8 mouse cellular contexts compared by ENCODE assay signal in genomic region chr10:99286787-99287186, GRCm38 (mm10). TPM values are rescaled to one million over a fixed set of nuclear protein-coding genes. Genes with fewer than 3 reads are reported as not detected.
A peak's percentile ranks its signal among the peaks of the same experiment; 100 is the strongest.
DNase-seq lines count a peak whose midpoint lies in the region; ATAC-seq and TF ChIP-seq lines count a peak whose summit lies in the region.

No protein-coding gene starts in this region.

- H3K36me3 ChIP-seq in liver, adult 2 months (ENCODE audit: control insufficient read depth, insufficient read depth, low read length) = no peaks in the 10 kb centered on the region
- no peaks in the 10 kb centered on the region for H3K36me3 ChIP-seq in heart, postnatal 0 days (replicated peaks; ENCODE audit: control insufficient read depth, insufficient read depth, low read length)
- no peaks in the 10 kb centered on the region for H3K36me3 ChIP-seq in liver, embryonic 16.5 days (ENCODE audit: control insufficient read depth, insufficient read depth)

- 13% methylated on average over 17 of the region's 17 CpGs for WGBS in liver, adult 2 months
- 5% methylated on average over 17 of the region's 17 CpGs for whole genome bisulfite sequencing in heart, postnatal 0 days
- 16% methylated on average over 17 of the region's 17 CpGs for WGBS in liver, embryonic 16.5 days (ENCODE audit: insufficient replicate concordance)

- H3K79me2 ChIP-seq in liver, adult 2 months (ENCODE audit: control insufficient read depth, insufficient read depth, low read length) = no peaks in the 10 kb centered on the region

- peak overlapping the region; percentile 37 for H3K4me2 ChIP-seq in heart, postnatal 0 days (ENCODE audit: low read depth, low read length)
- peak overlapping the region; percentile 46 for H3K4me2 ChIP-seq in liver, embryonic 16.5 days (ENCODE audit: low read depth, low read length)

- TF ChIP-seq POLR2A in liver, adult 2 months (IDR thresholded peaks at IDR 0.05; ENCODE audit: extremely low read depth, insufficient read depth, low read length) = no peak

- no peak overlapping the region for H3K4me3 ChIP-seq in liver, adult 2 months (ENCODE audit: insufficient read depth, low read depth, low read length)
- H3K4me3 ChIP-seq in heart, postnatal 0 days (ENCODE audit: low read depth, low read length) = peak overlapping the region; percentile 12
- H3K4me3 ChIP-seq in liver, embryonic 16.5 days (ENCODE audit: low read depth, low read length) = peak overlapping the region; percentile 29; the same call in 1 of the 2 replicates

- peak; percentile 70 for ATAC-seq in heart, postnatal 0 days (ENCODE audit: insufficient read depth, low read depth)
- no peak for ATAC-seq in liver, embryonic 16.5 days (ENCODE audit: low read depth)

- no peak overlapping the region for H3K27ac ChIP-seq in liver, adult 2 months (replicated peaks; ENCODE audit: insufficient read depth, low read depth, low read length)
- H3K27ac ChIP-seq in heart, postnatal 0 days (ENCODE audit: low read depth) = peak overlapping the region; percentile 59
- H3K27ac ChIP-seq in liver, embryonic 16.5 days (ENCODE audit: low read length) = no peak overlapping the region

- no peaks in the 10 kb centered on the region for H3K27me3 ChIP-seq in liver, adult 2 months (ENCODE audit: control insufficient read depth, insufficient read depth, low read length)
- H3K27me3 ChIP-seq in heart, postnatal 0 days (ENCODE audit: control insufficient read depth, insufficient read depth, low read length) = no peaks in the 10 kb centered on the region
- H3K27me3 ChIP-seq in liver, embryonic 16.5 days (ENCODE audit: control insufficient read depth, insufficient read depth, low read depth, low read length) = no peaks in the 10 kb centered on the region

- no peak for TF ChIP-seq EP300 in heart, postnatal 0 days (IDR thresholded peaks at IDR 0.05; ENCODE audit: low read depth)

- no peak for TF ChIP-seq CTCF in liver, adult 2 months (IDR thresholded peaks at IDR 0.05; ENCODE audit: low read depth, low read length)
- TF ChIP-seq CTCF in heart, postnatal 0 days (IDR thresholded peaks at IDR 0.05; ENCODE audit: low read depth) = no peak

- no peak overlapping the region for H3K9ac ChIP-seq in liver, adult 2 months (ENCODE audit: low read depth, low read length)
- H3K9ac ChIP-seq in heart, postnatal 0 days (replicated peaks; ENCODE audit: low read depth, low read length) = 0 out of 2 replicates have a peak overlapping the region, but pooled peaks have one; percentile 1
- no peak overlapping the region for H3K9ac ChIP-seq in liver, embryonic 16.5 days (ENCODE audit: low read depth, low read length)

- no peaks in the 10 kb centered on the region for H3K9me3 ChIP-seq in heart, postnatal 0 days (replicated peaks; ENCODE audit: control insufficient read depth, low read length)
- no peaks in the 10 kb centered on the region for H3K9me3 ChIP-seq in liver, embryonic 16.5 days (replicated peaks; ENCODE audit: control insufficient read depth, low read length)

- DNase-seq in liver, adult 2 months (ENCODE audit: extremely low read depth, low read depth, low spot score) = peak; percentile 30
- DNase-seq in liver = no peak
- DNase-seq in cerebellum, postnatal 36 days = peak; percentile 31 to 40
- DNase-seq in heart, postnatal 0 days (ENCODE audit: low spot score) = peak; percentile 77
- DNase-seq in testis, postnatal 14 days (ENCODE audit: low spot score) = peak; percentile 75
- DNase-seq in frontal cortex, postnatal 25 days (ENCODE audit: low spot score in 2 of 2) = no peak
- no peak for DNase-seq in right cerebral cortex, postnatal 4 days

- H3K4me1 ChIP-seq in liver, adult 2 months (ENCODE audit: control insufficient read depth, insufficient read depth, low read length) = peaks cover 7% of the 10 kb centered on the region; the same call in 1 of the 2 replicates
- H3K4me1 ChIP-seq in heart, postnatal 0 days (ENCODE audit: control insufficient read depth, insufficient read depth) = peaks cover 12% of the 10 kb centered on the region
- H3K4me1 ChIP-seq in liver, embryonic 16.5 days (ENCODE audit: control insufficient read depth, low read depth, low read length) = no peaks in the 10 kb centered on the region

RNA-seq across cellular contexts. Expression of gene Dusp6, which starts 23.8 kb away (rescaled TPM):
- total RNA-seq in liver, adult 2 months (2014; rRNA removed) = 29.3 and 29.9 TPM in 2 replicates
- polyA plus RNA-seq in liver, adult 2 months (2012; rRNA removed) = 45.5 and 48.4 TPM in 2 replicates
- 59.8 and 73.6 TPM in 2 replicates for total RNA-seq in heart, postnatal 0 days (2014; rRNA removed; ENCODE audit: low replicate concordance)
- polyA plus RNA-seq in heart, postnatal 0 days (2015; fragmentation: Nextera tagmentation; extraction: Ambion mirVana) = 23.2 and 25.8 TPM in 2 replicates
- polyA plus RNA-seq in liver, embryonic 16.5 days (2015; fragmentation: Nextera tagmentation; extraction: Ambion mirVana) = 25.1 and 29.0 TPM in 2 replicates

Comparison
In these comparisons a context has a peak if more than half of its experiments do, and no peak if none do; other contexts are left out.
1. DNase-seq: peak in liver, adult 2 months (single experiment), cerebellum, postnatal 36 days (2 of 2), heart, postnatal 0 days (single experiment) and testis, postnatal 14 days (single experiment); none in liver (single experiment), frontal cortex, postnatal 25 days (0 of 2) and right cerebral cortex, postnatal 4 days (single experiment).